Mouse (Mus musculus): ENCODE measurements at regions not wholly inside any gene's neighbourhood (a gene's known extent, or its start where the extent isn't known, plus 50 kb on each side); places are given as distances from the start of the nearest gene placed in this dataset.
A peak's percentile ranks its signal among the peaks of the same experiment; 100 is the strongest.

DNA sequence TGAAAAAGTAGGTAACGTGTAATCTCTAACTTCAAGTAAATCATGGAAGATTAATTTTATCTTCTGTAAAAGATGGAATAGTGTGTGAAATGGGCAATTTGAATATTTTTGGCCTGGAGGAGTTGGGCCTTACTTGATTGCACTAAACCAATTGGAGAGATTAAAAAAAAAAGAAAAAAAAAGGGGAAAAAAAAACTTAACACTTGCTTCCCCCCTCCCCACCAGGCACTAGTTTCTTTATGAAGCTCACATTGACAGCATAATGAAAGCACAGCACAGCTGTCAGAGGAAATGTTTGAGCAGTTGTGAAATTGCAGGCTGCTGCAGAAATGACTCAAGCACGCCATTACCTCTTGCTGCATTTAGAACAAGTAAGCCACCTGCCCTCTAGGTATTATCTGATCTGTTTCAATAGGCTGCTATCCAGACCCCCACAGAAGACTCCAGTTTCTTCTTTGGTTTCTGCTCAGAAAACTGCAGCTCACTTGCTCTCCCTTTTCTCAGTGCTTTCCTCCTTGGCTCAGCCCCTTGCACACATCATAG lies 297.9 kb downstream of the D3Ertd751e start:
- no peaks in the 10 kb centered on the region for H3K9me3 ChIP-seq
- DNase-seq (ENCODE audit: low spot score) = no peak
- H3K4me1 ChIP-seq = no peaks in the 10 kb centered on the region
- H3K27me3 ChIP-seq (replicated peaks; ENCODE audit: low read depth, poor library complexity, severe bottlenecking) = no peaks in the 10 kb centered on the region
- H3K36me3 ChIP-seq (replicated peaks) = no peaks in the 10 kb centered on the region
- no peak overlapping the region for H3K4me3 ChIP-seq
- no peak overlapping the region for H3K27ac ChIP-seq (replicated peaks)
- 75% methylated on average over 2 of the region's 2 CpGs for WGBS

- Histone ChIP-seq H3K27ac (replicated peaks) (no peak overlapping the region), H3K4me3 (no peak overlapping the region), H3K27me3 (replicated peaks; ENCODE audit: low read depth, poor library complexity, severe bottlenecking) (no peaks in the 10 kb centered on the region), H3K36me3 (replicated peaks) (no peaks in the 10 kb centered on the region), H3K9me3 (no peaks in the 10 kb centered on the region), H3K4me1 (no peaks in the 10 kb centered on the region)
- DNase-seq (ENCODE audit: low spot score) = no peak
- WGBS = 93% methylated on average over 2 of the region's 2 CpGs
Measured at GRCm38 (mm10) chr3:42040959-42041358, 298.5 kb downstream of the D3Ertd751e start.

DNA sequence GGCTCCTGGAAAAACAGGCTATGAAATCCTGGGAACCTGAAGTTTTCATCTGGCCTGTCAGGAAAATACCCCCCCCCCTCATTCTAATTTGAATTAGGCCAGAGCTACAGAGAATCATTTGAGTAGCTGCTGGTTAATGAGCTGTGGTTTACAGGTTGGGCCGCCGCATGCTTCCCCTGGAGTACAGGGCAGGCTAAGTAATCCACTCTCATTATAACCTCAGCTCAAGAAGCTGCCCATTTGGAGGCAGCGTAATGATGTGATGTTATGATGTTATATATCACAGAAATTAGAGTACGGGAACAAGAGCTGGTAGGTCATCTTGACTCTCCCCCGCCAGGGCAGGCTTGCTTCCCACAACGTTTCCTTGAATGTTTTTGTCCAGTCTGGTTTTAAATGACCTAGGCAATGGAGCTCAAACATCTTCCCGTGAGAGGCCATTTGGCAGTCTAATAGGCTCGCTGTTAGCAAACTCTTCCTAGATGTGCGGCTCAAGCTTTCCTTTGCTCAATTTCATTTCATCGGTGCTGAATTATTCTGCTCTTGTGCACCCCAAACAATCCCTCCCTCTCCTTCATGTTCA lies 315.0 kb downstream of the D3Ertd751e start:
- no peaks in the 10 kb centered on the region for H3K9me3 ChIP-seq
- no peaks in the 10 kb centered on the region for H3K36me3 ChIP-seq (replicated peaks)
- no peaks in the 10 kb centered on the region for H3K4me1 ChIP-seq
- no peak overlapping the region for H3K4me3 ChIP-seq
- H3K27ac ChIP-seq (replicated peaks) = no peak overlapping the region
- no peak for DNase-seq (ENCODE audit: low spot score)
- H3K27me3 ChIP-seq (replicated peaks; ENCODE audit: low read depth, poor library complexity, severe bottlenecking) = no peaks in the 10 kb centered on the region
- WGBS = 88% methylated on average over 10 of the region's 10 CpGs

- Histone ChIP-seq H3K36me3 (replicated peaks) (no peaks in the 10 kb centered on the region), H3K4me1 (no peaks in the 10 kb centered on the region), H3K27ac (replicated peaks) (no peak overlapping the region), H3K9me3 (no peaks in the 10 kb centered on the region), H3K27me3 (replicated peaks; ENCODE audit: low read depth, poor library complexity, severe bottlenecking) (no peaks in the 10 kb centered on the region), H3K4me3 (no peak overlapping the region)
- WGBS = 40% methylated on average over 7 of the region's 7 CpGs
- no peak for DNase-seq (ENCODE audit: low spot score)
Measured at GRCm38 (mm10) chr3:42065093-42065935, 322.9 kb downstream of the D3Ertd751e start.

GRCm38 (mm10) chr3:42065962-42066361 lies 323.6 kb downstream of the D3Ertd751e start:
- Histone ChIP-seq H3K27ac (replicated peaks) (no peak overlapping the region), H3K27me3 (replicated peaks; ENCODE audit: low read depth, poor library complexity, severe bottlenecking) (no peaks in the 10 kb centered on the region), H3K9me3 (no peaks in the 10 kb centered on the region), H3K4me1 (no peaks in the 10 kb centered on the region), H3K36me3 (replicated peaks) (no peaks in the 10 kb centered on the region), H3K4me3 (no peak overlapping the region)
- 32% methylated on average over 3 of the region's 3 CpGs for WGBS
- no peak for DNase-seq (ENCODE audit: low spot score)

DNA sequence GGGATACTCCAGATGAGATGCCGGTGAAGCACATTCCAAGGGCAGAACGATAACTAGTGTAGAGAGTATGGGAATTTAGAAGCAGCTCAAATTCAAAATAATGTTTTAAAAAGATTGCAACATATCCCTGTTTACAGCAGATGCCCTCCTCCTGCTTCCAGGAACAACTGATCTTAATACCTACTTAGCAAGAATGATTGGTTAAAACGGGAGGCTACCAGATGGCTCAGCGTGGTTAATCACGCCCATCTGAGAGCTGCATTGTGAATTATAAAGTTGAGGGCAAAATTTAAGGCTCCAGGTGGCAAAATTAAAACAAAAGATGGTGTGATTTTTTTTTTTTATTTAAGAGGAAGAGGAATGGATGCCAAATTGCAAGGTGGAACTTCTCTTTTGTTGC lies 324.6 kb downstream of the D3Ertd751e start:
- WGBS = 93% methylated on average over 5 of the region's 5 CpGs
- Histone ChIP-seq H3K9me3 (no peaks in the 10 kb centered on the region), H3K4me1 (no peaks in the 10 kb centered on the region), H3K27ac (replicated peaks) (no peak overlapping the region), H3K4me3 (no peak overlapping the region), H3K27me3 (replicated peaks; ENCODE audit: low read depth, poor library complexity, severe bottlenecking) (no peaks in the 10 kb centered on the region), H3K36me3 (replicated peaks) (no peaks in the 10 kb centered on the region)
- no peak for DNase-seq (ENCODE audit: low spot score)

GRCm38 (mm10) chr3:42074532-42075287 lies 332.3 kb downstream of the D3Ertd751e start:
- Histone ChIP-seq H3K4me1 (no peaks in the 10 kb centered on the region), H3K9me3 (no peaks in the 10 kb centered on the region), H3K27me3 (replicated peaks; ENCODE audit: low read depth, poor library complexity, severe bottlenecking) (no peaks in the 10 kb centered on the region), H3K4me3 (no peak overlapping the region), H3K27ac (replicated peaks) (no peak overlapping the region), H3K36me3 (replicated peaks) (no peaks in the 10 kb centered on the region)
- peak; percentile 57 for DNase-seq (ENCODE audit: low spot score)
- 53% methylated on average over 11 of the region's 11 CpGs for WGBS

DNA sequence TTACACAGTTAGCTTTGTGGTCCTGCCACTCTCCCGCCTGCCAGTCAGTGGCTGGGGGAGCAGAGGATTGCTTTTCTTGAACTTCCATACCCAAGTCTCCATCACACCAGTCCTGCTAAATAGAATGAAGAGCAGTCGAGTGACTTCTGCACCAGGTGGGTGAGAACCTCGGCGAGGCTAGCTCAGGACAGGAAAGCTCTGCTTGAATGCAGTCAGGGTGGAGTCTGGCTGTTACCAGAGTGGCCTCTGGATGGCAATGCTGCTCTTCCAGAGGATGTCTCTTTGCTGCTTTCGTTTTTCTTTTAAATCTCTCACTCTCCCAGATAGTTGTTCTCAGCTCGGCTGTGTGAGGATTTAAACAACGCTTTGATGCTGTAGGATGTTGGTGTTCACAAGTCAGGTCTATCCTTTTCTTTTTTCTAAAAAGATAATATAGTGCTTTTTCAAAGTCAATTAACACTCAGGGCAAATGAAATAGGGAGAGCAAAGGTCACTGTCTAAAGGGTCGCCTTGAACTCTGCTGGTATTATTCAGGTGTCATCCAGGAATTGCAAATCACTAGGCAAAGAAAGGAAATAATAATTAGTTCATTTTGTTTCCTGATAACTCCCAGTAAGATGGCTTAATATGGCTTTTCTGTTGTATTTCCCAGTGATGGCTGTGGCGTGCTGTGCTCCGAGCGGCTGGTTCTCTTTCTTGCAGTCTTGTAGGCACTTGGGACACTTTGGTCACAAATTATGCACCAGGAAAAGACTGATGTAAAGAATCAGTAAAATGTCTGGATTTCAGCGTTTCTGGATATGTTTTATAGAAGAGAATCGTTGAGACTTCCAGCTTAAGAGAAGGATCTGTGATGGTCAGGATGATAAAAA lies 368.8 kb downstream of the D3Ertd751e start:
- Histone ChIP-seq H3K27me3 (replicated peaks; ENCODE audit: low read depth, poor library complexity, severe bottlenecking) (no peaks in the 10 kb centered on the region), H3K27ac (replicated peaks) (no peak overlapping the region), H3K36me3 (replicated peaks) (no peaks in the 10 kb centered on the region), H3K9me3 (no peaks in the 10 kb centered on the region), H3K4me3 (no peak overlapping the region), H3K4me1 (no peaks in the 10 kb centered on the region)
- peak; percentile 66 for DNase-seq (ENCODE audit: low spot score)
- WGBS = 40% methylated on average over 13 of the region's 13 CpGs

DNA sequence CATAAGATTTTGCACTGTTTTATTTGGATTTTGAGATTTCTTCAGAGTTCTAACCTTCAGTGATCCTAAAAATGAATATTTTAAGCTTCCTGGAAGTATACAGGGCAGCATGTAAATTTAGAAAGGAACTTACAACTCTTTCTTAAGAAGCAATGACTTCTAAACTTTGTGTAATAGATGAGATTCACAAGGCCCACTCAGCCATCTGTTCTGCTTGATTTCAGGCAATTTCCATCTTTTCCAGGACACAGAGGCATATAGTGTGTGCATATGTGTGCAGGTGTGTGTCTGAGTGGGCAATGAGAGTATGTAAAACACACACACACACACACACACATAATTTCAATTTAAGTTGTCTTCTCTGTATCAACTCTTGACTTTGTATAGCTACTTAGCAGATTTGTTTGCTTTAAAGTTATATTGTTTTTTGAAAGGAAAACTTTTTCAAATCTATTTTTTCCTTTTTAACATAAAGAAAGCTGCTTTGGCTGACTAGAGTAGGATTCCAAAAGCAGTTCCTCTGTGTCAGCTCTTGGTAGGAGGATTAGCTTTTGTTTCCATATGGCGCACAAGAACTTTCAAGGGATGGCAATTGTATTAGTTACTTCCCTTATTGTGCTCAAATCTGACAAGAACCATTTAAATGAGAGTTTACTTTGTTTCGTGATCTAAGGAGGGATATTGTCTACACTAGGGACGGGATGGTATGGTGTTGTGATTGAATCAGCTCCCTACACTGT lies 387.6 kb downstream of the D3Ertd751e start:
- DNase-seq (ENCODE audit: low spot score) = no peak
- no peak overlapping the region for H3K27ac ChIP-seq (replicated peaks)
- 81% methylated on average over 3 of the region's 3 CpGs for WGBS
- no peaks in the 10 kb centered on the region for H3K4me1 ChIP-seq
- H3K4me3 ChIP-seq = no peak overlapping the region
- no peaks in the 10 kb centered on the region for H3K9me3 ChIP-seq
- H3K27me3 ChIP-seq (replicated peaks; ENCODE audit: low read depth, poor library complexity, severe bottlenecking) = no peaks in the 10 kb centered on the region
- H3K36me3 ChIP-seq (replicated peaks) = no peaks in the 10 kb centered on the region

GRCm38 (mm10) chr3:42132322-42132721 lies 389.9 kb downstream of the D3Ertd751e start:
- H3K27me3 ChIP-seq (replicated peaks; ENCODE audit: low read depth, poor library complexity, severe bottlenecking) = no peaks in the 10 kb centered on the region
- no peak overlapping the region for H3K27ac ChIP-seq (replicated peaks)
- no peaks in the 10 kb centered on the region for H3K4me1 ChIP-seq
- H3K9me3 ChIP-seq = no peaks in the 10 kb centered on the region
- WGBS = 87% methylated on average over 1 of the region's 1 CpGs
- H3K36me3 ChIP-seq (replicated peaks) = no peaks in the 10 kb centered on the region
- DNase-seq (ENCODE audit: low spot score) = no peak
- no peak overlapping the region for H3K4me3 ChIP-seq

DNA sequence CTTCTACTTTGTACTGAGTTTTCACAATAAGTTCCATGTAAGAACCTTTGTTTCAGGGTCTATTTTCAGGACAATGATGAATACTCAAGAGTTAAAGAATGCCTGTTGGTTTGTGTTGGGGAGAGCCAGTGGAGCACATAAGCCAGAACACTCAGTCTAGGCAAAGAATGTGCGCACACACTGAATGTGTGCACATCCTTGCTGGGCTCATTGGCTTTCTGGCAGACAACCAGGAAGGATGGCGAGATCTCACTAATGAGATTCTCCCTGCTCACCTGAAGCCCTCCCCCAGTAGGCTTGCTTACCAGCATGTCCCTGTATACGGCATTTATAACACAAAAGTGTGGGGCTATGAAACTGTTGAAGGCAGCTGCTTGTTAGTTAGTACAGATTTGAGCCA lies 411.0 kb downstream of the D3Ertd751e start:
- DNase-seq (ENCODE audit: low spot score) = no peak
- H3K27ac ChIP-seq (replicated peaks) = no peak overlapping the region
- H3K9me3 ChIP-seq = no peaks in the 10 kb centered on the region
- no peaks in the 10 kb centered on the region for H3K4me1 ChIP-seq
- no peaks in the 10 kb centered on the region for H3K36me3 ChIP-seq (replicated peaks)
- WGBS = 89% methylated on average over 3 of the region's 3 CpGs
- no peaks in the 10 kb centered on the region for H3K27me3 ChIP-seq (replicated peaks; ENCODE audit: low read depth, poor library complexity, severe bottlenecking)
- no peak overlapping the region for H3K4me3 ChIP-seq

All from embryonic facial prominence, embryonic 10.5 days (tissue).